Mouse (Mus musculus) spleen, adult 2 months (tissue): ENCODE measurements at regions not wholly inside any gene's neighbourhood (a gene's known extent, or its start where the extent isn't known, plus 50 kb on each side); places are given as distances from the start of the nearest gene placed in this dataset.
"Not testable (repeated sequence)": the region's sequence is repeated elsewhere in the genome, so short reads cannot be mapped to it uniquely, and the experiment has no call there.

Source experiments
- DNase-seq, 2 experiments: peaks; one replicate each; pipeline versions ENCODE4 v3.0.0 to v3.0.0-alpha.2; 2012 to 2021; ENCODE audit warnings: low spot score in 2 of 2, low read depth in 1 of 2
- H3K27ac ChIP-seq: fragments of 200-500 bp; 2 replicates; pipeline ENCODE4 v1.5.1; 2012; ENCODE audit warnings: low read length, inconsistent platforms; ENCODE audit not compliant: insufficient read depth
- H3K27me3 ChIP-seq: fragments of 200-500 bp; 2 replicates; pipeline ENCODE4 v1.6.1; 2012; ENCODE audit warnings: mild to moderate bottlenecking, moderate library complexity, low read length, inconsistent platforms; ENCODE audit not compliant: control insufficient read depth, insufficient read depth
- H3K36me3 ChIP-seq: fragments of 200-500 bp; 2 replicates; pipeline ENCODE4 v1.6.1; 2012; ENCODE audit warnings: mild to moderate bottlenecking, low read length, inconsistent platforms; ENCODE audit not compliant: control insufficient read depth, insufficient read depth
- H3K4me1 ChIP-seq: fragments of 200-500 bp; 2 replicates; pipeline ENCODE4 v1.6.1; 2011; ENCODE audit warnings: inconsistent platforms; ENCODE audit not compliant: control insufficient read depth, insufficient read depth, insufficient read length
- H3K4me3 ChIP-seq: fragments of 200-500 bp; 2 replicates; pipeline ENCODE4 v1.5.1; 2011; ENCODE audit warnings: mild to moderate bottlenecking, inconsistent platforms; ENCODE audit not compliant: insufficient read depth, insufficient read length; ENCODE audit errors: extremely low read depth
- CTCF ChIP-seq: fragments of 200-500 bp; IDR thresholded peaks from 2 replicates; pipeline ENCODE4 v1.5.1; 2011; ENCODE audit warnings: mild to moderate bottlenecking, inconsistent platforms; ENCODE audit not compliant: insufficient read depth, insufficient read length, insufficient replicate concordance; ENCODE audit errors: extremely low read depth
- POLR2A ChIP-seq: fragments of 200-500 bp; IDR thresholded peaks from 2 replicates; pipeline ENCODE4 v1.6.1; 2011; ENCODE audit warnings: low read depth, low read length, inconsistent platforms
- WGBS: fragments of 180-500 bp; shearing (Covaris S2); methylation state at CpG from one replicate; pipeline ENCODE4 v1.1.7; 2018; 5-methylcytosine and 5-hydroxymethylcytosine counted together

DNA sequence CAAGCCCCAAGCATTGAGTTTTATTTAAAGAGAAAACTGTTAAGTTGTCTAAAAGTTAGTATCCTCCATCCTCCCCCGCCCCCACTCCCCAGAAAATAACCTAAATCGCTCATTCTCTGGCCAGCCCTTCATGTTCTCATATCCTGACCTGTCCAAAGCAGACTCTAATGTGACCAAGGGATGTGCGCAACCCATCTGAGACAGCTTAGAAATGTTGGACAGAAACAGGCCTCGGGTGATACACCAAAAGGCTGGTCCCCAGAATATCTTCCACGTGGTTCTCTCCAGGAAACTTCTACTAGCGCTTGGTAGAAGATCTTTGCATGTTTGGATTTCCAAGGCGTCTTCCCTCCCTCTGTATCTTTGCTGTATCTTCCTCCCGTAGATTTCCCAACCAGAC is 482.8 kb downstream of the Tns1 start:
- no peak for TF ChIP-seq CTCF
- Histone ChIP-seq H3K27ac (no peak overlapping the region), H3K36me3 (no peaks in the 10 kb centered on the region), H3K27me3 (no peaks in the 10 kb centered on the region), H3K4me3 (no peak overlapping the region), H3K4me1 (no peaks in the 10 kb centered on the region)
- no peak for DNase-seq
- 88% methylated on average over 8 of the region's 8 CpGs for WGBS

DNA sequence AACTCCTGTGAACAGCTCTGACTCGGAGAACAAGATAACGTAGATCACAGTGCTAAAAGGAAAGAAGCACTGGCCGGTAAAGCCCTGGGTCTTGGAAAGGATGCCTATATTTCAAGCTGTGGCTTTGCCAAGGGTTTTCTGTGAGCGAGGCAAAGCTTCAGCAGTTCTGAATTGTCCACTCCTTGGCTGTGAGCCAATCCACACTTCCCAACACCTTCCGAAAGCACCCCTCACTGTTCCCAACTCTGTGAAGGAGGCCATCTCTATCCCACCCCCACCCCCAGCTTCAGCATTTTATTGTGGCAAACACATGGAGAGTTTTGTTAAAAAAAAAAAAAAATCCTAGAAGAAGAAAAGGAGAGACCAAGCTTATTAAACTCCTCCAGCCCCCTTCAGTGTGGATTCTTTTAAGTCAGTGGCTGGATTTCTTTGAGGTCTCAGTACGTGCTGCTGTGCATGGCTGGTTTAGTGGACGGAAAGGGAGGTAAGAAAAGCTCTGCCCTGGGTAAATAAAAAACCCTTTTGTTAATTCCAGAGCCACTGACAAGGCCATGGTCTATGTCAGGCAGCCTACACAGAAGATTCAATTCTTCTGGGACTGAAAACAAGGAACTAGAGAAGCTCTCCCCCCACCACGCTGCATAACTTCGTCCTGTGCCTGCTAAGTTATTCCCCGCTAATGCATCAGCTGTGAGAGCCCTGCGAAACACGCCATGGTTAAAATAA is 483.4 kb downstream of the Tns1 start:
- TF ChIP-seq POLR2A: no peak
- no peak for TF ChIP-seq CTCF
- Histone ChIP-seq H3K36me3 (no peaks in the 10 kb centered on the region), H3K4me1 (no peaks in the 10 kb centered on the region), H3K4me3 (no peak overlapping the region), H3K27ac (no peak overlapping the region), H3K27me3 (no peaks in the 10 kb centered on the region)
- DNase-seq: no peak
- WGBS: 80% methylated on average over 12 of the region's 12 CpGs

DNA sequence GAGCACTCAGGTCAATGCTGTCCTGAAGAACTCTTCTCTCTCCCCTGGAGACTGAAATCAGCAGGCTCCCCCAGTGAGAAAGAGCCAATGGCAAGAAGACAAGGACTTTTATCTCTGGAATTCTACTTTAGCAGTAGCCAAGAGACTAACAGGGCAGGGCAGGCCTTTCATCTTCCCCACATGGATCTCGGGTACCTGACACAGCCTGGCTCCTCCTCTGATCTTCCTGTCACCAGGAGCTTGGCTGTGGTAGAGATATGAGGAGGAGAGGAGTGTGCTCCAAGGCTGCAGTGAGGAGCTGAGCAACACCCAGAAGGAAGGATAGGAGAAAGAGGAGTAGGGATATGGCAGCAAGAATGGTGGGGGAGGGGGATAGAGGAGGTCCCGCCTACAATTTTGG is 488.5 kb downstream of the Tns1 start:
- no peak overlapping the region for H3K4me3 ChIP-seq
- no peaks in the 10 kb centered on the region for H3K27me3 ChIP-seq
- H3K36me3 ChIP-seq: no peaks in the 10 kb centered on the region
- no peaks in the 10 kb centered on the region for H3K4me1 ChIP-seq
- 68% methylated on average over 2 of the region's 2 CpGs for WGBS
- no peak overlapping the region for H3K27ac ChIP-seq
- no peak for DNase-seq
- TF ChIP-seq POLR2A (no peak), CTCF (no peak)

DNA sequence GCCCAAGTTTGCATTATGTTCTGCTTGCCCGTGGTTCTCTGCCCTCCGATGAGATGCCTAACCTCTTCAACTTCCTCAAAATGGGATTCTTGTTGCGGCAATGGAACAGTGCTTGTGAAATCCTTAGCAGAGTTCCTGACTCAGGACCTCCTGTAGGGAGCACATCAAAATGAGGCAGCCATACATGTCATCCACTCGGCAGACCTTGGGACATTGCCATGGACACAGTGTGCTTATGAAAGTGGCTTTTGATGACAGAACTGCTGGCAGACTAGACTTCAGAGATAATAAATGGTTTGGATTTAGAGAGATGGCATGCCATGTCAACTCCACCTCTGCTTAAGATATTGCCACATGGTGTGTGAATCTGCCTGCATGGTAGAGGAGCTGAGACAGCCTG is 489.4 kb downstream of the Tns1 start:
- 86% methylated on average over 4 of the region's 4 CpGs for WGBS
- Histone ChIP-seq H3K36me3 (no peaks in the 10 kb centered on the region), H3K27ac (no peak overlapping the region), H3K4me3 (no peak overlapping the region), H3K27me3 (no peaks in the 10 kb centered on the region), H3K4me1 (no peaks in the 10 kb centered on the region)
- no peak for TF ChIP-seq CTCF
- no peak for TF ChIP-seq POLR2A
- DNase-seq: no peak

DNA sequence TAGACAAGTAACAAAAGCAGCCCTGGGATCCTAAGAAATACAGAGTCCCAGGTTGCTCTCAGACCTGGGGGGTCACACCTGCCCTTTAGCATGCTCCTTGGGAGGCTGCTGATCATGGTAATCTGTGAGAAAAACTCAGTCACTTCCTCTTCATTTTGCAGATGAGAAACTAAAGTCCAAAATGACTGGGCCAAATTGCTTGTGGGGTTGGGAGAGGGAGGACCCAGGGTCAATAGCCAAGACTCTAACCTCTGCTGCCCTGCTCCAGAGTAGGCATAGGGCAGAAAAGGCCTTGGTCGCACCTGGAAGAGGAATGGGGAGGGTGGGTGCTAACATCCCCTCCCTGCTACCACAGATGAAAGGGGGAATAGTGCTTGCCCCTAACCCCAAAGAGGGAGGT is 491.2 kb downstream of the Tns1 start:
- Histone ChIP-seq H3K36me3 (no peaks in the 10 kb centered on the region), H3K27ac (no peak overlapping the region), H3K27me3 (no peaks in the 10 kb centered on the region), H3K4me3 (no peak overlapping the region), H3K4me1 (no peaks in the 10 kb centered on the region)
- TF ChIP-seq CTCF (no peak), POLR2A (no peak)
- no peak for DNase-seq
- WGBS: 82% methylated on average over 1 of the region's 1 CpGs

DNA sequence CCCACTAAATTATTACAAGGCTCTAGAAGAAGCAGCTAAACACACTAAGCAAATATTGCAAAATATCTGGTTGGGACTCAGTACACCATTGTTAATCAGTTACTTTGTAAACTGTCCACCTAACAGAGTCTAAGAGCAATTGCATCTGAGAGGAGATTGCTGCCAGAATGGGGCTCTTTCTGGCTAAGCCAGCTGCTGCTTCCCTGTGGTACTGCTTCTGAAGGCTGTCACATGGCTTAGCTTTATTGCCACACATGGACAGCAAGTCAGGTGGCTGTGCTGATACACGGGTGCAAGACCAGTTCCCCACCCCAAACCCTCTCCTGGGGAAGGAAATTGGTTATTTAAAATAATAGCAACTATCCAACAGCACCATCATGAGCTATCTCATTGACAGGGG is 493.9 kb downstream of the Tns1 start:
- H3K4me1 ChIP-seq: no peaks in the 10 kb centered on the region
- TF ChIP-seq CTCF (no peak), POLR2A (no peak)
- H3K27me3 ChIP-seq: no peaks in the 10 kb centered on the region
- no peak for DNase-seq
- WGBS: 21% methylated on average over 1 of the region's 1 CpGs
- no peak overlapping the region for H3K4me3 ChIP-seq
- no peaks in the 10 kb centered on the region for H3K36me3 ChIP-seq
- H3K27ac ChIP-seq: no peak overlapping the region

DNA sequence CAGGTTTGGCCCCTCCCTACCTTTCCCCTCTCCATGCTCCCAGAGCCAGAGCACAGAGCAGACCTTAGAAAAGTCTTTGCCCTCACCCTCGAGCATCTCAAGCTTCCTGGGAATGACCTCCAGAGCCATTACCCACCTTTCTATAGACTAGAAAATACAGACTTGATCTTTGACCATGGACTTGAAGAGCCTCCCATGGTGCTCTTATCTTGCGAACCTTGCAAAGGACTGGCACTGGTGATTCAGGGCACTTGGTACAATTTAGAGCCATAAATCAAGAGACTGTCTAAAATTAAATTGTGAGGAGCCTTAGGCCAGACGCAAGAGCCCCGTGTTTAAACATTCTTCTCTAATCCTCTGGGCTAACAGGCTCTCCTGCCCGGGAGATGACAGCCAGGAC is 498.9 kb downstream of the Tns1 start:
- TF ChIP-seq POLR2A (no peak), CTCF (no peak)
- H3K27me3 ChIP-seq: no peaks in the 10 kb centered on the region
- WGBS: 81% methylated on average over 5 of the region's 5 CpGs
- no peak overlapping the region for H3K27ac ChIP-seq
- H3K4me3 ChIP-seq: no peak overlapping the region
- no peaks in the 10 kb centered on the region for H3K36me3 ChIP-seq
- DNase-seq: no peak
- no peaks in the 10 kb centered on the region for H3K4me1 ChIP-seq

DNA sequence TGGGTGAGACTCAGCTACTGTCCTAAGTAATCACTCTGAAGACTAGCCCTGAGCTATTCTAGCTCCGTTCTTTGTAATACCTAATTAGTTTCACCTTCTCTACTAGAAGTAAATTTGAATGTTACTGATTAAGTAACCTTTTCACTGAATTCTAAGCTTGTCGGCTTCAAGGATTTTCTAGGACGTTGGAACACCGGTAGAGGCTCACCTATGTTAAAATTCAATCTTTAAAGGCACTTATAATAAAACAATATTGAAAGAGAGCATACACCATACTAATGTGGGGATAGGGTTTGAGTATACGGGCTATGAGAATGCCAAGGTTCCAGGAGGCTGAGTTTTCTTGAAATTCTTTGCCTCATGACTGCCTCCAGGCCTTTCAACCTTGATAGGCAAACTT is 503.1 kb downstream of the Tns1 start:
- not testable (repeated sequence) for DNase-seq, H3K4me1 ChIP-seq, H3K27ac ChIP-seq, H3K36me3 ChIP-seq, H3K27me3 ChIP-seq, H3K4me3 ChIP-seq
- WGBS: 92% methylated on average over 5 of the region's 5 CpGs
